Mouse (Mus musculus): ENCODE measurements around the gene Timp2.
A peak's percentile ranks its signal among the peaks of the same experiment; 100 is the strongest.
"Not testable (repeated sequence)": the region's sequence is repeated elsewhere in the genome, so short reads cannot be mapped to it uniquely, and the experiment has no call there.

The Timp2 gene

DNA sequence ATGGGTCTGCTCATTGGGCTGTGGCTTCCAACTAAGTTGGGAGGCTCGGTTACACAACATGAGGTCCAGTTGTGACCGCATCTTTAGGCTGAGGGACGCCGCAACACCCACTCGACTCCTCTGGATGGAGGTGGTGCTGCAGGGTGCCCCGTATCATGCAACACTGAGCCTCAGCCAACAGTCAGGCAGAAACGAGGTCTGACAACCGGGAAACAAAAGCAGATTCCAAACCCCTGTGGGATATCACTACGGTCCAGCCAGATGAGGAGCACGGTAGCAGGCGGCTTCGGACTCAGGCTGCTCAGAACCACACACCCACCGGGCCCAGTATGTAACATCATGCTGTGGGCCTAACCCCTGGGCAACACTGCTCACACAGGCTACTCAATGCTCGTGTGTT, 25.2 kb downstream of the Timp2 start:
- no peak for DNase-seq

DNA sequence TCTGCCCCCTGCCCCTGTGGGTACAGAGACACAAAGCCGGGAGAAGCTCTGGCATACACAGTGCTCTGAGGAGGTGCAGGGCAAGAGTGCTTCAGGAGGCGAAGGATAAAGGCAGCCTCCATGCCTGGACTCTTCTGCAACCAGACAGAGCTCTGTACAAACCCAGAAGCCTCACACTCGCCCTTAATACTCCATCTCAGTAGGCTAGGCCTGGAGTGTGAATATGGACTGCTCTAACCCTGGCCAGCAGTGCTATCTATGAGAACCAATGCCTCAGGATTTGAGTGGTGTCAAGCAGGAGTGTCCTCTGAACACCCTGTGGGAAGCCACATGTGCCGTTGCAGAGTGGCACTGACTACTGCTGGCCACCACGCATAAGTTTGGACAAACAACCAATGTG, 26.6 kb downstream of the Timp2 start:
- DNase-seq: no peak

DNA sequence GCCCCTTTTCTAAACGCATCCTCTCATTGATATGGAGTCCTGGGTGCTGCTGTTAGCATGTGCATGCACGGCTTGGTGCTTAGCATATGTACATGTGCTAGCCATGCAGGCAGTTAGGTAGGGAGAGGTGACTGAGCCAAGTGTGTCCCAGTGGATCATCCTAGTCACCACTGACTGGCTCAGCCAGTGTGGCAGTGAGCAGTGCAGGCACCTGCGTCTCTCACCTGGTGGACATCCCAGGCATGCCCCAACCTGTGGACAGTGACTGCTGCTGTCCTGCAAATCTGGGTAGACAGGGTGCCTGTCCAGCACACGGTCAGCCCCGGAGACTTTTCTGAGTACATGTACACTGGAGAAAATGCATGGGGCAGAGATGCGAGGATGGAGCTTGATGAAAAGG, 27.0 kb downstream of the Timp2 start:
- no peak for DNase-seq

DNA sequence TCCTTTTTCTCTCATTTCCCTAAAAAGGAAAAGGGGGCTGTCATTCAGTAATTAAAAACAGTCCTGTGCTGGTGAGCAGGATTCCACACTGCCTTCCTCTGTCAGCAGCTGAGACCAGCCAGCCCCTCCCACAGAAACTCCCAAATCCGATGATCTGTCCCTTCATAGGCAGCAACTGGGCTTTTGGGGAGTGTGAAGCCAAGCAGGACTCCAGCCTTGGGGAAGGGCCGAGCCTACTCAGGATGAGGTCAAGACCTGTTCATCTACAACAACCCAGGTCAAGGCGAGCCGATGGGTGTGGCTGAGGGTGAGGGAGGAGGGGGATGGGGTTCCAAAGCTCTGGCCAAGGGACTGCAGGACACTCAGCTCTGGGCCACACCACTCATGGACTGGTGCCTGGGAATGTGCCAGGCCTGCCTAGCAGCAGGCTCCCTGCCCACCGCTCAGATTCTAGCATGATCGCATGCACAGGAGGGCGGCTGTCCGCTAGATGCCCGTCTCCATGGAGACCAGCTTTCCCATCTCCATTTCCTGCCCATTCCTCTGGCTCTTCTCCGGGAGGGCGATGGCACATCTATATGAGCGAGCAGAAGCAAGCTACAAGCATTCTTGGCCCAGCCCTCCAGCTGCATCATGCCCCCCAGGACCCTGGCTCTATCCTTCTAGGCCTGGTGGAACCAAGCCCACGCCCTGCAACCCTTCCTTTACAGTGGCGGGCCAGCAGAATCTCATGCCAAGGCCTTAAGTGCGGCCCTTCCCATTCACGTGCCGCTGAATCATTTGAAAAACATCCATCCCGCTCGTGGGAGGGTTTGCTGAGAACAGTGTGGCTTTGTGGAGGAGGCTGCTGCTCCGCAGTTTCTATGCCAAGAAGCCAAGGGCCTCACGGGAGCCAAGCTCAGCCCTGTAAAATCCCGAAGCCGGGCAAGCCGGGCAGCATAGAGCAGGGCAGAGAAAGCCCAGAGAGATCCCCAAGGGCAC, 28.3 kb downstream of the Timp2 start:
- DNase-seq: peak; percentile 54

DNA sequence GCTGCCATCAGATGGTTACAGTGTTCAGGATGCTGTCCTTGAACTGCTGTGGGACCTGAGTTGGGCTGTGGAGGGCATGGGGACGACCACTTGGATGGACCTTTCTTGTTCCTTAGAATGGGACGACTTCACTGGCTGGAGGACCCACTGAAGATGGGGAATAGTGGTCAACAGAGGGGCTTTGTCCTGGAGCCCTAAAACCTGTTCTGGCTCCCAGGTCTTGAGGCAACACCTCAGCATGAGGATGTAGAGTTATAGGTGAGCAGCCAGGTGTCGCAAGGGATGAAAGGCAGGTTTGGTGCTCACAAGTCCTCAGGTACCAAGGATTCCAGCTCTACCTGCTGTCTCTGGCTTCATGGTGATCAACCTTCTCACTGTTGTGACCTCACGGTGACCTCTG, 29.0 kb downstream of the Timp2 start:
- no peak for DNase-seq

DNA sequence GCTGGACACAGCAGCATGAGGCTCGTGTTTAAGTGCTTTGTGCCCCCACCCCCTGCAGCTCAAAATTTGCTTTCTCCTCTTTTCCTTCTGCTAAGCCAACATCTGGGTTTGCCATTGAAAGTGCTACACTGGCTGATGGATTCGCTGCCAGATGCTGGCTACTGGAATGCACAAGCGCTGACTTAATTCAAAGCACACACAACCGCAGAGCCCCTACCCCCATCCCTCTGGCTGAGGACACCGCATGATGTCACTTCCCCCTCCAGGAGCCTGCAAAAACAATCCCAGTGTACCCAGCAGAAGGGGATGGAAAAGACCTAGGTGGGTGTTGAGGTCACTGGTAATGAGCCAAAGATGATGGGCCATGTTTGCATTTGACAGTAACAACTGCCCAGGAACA, 31.0 kb downstream of the Timp2 start:
- DNase-seq: peak; percentile 76

DNA sequence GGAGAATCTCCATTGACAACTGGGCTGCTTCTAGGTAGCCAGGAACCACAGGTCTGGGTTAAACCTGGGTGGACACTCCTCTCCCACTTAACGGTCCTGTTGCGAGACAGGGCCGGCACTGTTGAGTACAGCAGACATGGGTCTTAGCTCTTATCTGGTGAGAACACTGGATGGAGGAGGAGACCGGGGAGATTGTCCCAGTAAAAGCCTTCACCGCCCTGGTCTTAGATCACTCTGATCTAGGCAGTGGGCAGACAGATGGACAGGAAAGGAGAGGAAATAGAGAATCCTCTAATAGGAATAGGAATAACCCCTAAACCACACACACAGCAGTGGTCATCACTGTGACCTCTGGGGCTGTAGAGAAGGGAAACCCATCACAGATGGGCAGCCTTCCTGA, 31.6 kb downstream of the Timp2 start:
- DNase-seq: no peak

DNA sequence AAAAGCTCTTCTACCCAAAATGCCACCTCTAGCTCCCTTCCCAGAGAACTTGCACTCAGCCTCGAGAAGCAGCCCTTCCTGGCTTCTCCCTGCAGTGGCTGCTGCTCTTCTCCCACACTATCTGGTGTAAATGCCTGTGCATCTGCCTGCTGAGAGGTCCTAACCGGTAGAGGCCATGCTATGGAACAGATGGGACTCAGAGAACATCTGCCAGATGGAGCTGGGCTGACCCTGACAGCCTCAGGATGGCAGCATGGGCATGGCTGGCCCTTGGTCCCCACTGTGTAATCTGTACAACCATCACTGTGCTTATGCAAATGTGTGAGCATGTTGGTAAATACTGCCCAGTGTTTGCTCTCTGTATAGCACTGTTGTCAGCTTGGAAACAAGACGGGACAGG, 32.9 kb downstream of the Timp2 start:
- no peak for DNase-seq

DNA sequence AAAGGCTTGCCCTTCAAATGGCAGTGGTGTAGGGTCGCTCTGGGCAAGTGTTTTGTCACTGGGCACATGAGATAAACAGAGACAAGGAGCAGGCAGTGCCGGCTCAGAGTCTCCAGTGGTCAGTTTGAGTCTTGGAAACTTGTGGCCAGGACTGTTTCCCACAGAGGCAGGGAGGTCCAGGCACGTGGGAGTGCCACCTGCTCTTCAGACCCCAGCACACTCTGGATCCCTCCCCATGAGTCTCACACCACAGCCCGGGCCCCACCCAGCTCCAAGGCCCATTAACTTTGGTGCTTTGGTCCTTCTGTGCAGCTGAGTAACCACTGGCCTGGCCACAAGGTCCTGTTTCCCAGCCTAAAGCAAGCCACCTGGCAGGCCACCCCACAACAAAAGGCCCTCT, 33.6 kb downstream of the Timp2 start:
- no peak for DNase-seq

DNA sequence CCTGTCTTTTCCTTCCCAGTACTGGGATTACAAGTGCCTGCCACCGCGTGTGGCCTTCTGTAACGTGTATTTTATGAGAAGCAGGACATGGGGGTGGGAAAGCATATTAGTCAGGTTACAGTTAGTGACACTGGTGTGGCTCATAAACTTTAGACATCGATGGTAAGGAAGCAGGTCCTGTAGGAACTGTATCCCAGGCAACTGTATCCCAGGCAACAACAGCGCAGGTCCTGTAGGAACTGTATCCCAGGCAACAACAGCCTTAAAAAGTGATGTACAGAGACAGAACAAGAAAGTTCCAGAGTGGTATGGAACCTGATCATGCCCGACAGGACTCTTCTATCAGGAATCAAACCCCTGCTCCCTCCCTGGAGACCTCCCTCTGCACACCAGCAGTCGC, 34.0 kb downstream of the Timp2 start:
- no peak for DNase-seq

DNA sequence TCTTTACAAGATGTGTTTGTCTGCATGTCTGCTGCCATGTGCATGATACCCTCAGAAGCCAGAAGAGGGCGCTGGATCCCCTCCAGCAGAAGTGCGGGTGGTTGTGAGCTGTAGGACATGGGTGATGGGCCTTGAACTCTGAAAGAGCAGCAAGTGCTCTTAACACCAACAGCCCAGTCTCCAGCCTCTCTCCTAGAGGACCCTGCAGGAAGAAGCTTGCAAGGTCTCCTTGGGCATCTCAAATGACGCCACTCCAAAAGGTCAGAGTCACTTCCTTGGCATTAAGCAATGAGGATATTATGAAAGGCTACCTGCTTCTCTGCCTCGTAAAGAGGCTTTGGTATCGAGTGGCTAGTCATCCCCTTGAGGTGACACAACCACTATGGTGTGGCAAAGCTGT, 36.9 kb downstream of the Timp2 start:
- peak; percentile 46 for DNase-seq

DNA sequence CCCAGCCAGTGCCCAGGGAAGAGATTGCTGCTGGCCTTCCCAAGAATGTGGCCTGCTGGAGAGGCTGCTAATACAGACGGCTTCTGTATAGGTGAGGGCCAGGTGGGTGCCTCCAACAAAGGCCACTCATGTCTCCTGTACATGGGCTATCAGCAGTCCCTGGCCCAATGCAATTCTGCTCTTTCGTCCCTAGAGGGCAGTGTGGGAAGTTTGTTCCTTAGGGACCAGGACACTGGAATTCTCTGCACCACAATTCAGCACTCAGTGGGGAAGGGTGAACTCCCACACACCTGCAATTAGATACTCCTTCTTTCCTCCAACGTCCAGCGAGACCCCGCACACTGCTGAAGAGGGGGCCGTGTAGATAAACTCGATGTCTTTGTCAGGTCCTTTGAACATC, 38.4 kb downstream of the Timp2 start:
- DNase-seq: peak; percentile 79

DNA sequence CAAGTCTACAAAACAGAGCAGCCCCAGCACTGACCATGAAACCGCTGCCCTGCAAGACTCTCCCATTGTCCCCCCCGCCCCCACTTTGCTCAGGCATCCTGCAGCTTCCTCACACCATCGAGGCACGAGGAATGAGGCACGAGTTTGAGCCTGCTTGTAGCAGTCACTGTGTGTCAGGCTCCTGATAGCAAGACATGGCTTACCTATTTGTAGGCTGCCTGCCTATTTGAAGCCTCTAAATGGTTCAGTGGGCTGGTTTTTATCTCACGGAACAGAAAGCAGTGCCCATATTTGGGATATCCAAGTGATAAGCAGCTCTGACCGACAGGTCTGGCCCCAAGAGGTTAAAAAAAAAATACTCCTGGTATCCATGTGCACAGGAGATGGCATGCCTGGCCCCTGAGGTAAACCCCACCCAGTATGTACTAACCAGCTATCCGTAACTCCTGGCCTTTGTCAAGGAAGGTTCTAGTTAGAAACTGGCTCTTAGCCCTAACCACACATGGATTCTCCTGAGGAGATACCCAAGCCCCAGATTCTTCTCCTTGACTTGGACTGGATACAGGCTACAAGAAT, 39.2 kb downstream of the Timp2 start:
- DNase-seq: no peak

DNA sequence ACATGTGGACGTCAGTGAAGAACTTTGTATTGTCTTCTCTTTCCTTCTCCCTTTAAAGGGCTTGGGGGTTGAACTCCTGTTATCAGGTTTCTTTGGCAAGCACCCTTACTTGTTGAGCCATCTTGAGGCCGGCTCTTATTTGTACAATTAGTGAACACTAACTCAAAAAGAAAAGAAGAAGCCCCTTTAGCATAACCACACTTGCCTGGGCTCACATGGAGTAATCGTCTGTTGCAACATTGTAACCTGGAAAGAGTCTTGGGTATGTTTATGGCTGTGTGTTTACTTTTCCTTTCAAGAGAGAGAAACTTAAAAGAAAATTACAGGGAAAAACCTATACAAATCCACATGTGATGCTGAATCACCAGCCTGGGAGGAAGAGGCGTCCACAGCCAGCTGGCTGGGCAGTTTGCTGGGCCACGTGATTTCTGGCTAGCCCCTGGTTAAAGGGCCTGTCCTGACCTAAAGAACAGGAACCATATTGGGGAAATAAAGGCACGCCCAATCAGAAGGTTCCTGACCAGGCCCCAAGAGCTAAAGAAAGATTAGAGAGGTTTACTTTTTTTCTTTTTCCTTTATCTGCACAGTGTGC, 43.3 kb downstream of the Timp2 start:
- DNase-seq: no peak

DNA sequence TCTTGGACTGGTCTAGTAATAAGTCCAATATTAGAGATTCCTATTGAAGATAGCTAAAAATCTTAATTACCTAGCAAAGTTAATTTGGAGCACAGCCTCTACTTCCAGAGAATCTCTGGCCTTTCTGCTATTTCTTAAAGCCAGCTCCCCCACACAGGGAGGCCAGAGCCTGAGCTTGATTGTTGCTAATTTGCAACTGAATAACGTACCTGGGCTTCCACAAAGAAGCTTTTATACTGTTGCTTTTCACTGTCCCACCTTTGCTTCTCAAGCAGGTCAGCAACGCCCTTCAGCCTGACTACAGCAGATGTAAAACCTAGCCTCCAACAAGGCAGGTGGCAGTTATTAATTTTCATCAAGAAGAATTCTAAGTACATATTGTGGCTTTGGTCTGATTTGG, 47.6 kb downstream of the Timp2 start:
- DNase-seq: not testable (repeated sequence)

DNA sequence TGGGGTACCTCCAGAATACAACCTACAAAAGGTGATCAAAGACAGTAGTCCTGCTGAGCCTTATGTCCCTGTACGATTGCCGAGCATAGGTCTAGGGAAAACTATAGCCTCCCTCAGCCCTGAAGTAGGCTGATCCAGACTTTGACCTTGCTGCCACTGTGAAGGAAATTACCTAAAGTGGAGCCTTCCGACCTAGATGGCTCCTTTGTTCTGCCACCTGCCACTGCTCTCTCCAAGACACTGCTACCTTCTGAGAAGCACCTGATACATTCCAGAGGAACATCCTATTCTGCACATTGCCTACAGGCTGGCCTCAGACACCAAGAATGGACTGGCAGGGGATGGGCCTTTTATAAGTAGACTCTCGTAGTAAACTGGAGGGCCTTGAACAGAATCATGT, 51.6 kb downstream of the Timp2 start:
- DNase-seq: not testable (repeated sequence)

DNA sequence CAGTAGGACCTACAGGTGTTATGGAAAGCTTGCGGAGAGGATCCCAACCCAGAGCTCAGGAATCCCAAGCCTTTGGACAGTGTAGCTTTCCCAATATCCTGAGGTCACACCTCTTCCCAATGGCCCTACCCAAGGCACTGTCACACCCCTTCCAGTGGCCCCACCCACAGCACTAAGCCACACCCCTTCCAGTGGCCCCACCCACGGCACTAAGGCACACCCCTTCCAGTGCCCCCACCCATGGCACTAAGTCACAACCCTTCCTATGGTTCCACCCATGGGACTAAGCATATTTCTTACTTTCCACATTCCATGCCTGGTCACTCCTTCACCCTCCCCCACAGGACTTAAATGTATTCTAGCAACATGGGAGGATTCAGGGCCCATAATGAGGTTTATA, 56.7 kb downstream of the Timp2 start:
- no peak for DNase-seq

DNA sequence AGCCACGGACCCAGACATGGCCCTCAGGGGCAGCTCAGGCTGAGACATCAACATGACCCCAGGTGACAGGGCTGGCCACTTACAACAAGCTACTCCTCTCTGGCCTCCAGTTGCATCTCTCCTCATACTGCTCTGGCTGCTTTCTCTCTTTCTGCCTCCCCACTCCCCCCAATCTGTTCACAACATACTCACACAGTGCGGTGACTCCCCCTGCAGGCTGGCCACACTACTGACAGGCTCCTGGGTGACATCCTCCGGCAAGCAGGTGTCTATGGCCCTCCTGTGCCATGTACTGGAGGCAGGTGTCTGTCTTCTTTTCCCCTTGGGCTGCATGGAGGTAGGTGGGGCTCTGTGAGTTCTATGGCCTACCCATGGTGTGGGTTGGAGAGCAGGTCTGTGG, 57.6 kb downstream of the Timp2 start:
- no peak for DNase-seq

DNA sequence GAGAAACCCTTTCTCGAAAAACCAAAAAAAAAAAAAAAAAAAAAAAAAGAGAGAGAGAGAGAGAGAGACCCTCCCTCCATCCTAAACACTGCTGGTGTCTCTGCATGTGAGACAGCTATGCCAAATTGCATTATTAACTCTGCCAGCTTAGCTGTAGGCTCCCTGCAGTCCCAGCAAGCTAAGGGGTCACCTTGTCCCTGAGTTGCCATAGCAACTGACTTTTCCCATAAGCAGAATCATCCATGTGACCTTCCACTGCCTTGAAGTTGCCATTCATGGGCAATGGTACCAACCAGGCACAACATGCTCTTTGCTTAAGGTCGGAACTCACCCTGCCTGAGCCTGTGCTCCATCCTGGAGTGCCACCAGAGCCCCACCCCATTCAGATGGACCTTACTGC, 60.5 kb downstream of the Timp2 start:
- DNase-seq: no peak

DNA sequence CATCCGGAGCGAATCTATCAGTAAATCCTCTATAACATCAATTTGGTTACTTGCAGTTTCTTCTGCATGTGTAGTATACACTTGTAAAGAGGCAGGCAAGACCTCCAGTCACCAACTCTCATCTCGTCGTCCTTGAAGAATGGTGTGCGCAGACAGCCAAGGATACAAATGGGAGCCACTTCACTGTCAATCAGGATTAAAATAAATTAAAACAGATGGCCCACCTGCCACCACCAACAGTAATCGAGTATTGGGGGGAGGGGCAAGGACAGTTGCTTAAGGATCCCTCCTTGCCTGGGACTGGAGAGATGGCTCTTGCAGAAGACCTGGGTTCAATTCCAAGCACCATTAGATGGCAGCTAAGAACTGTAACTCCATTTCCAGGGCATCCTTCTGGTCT, 62.9 kb downstream of the Timp2 start:
- DNase-seq: peak; percentile 6

DNA sequence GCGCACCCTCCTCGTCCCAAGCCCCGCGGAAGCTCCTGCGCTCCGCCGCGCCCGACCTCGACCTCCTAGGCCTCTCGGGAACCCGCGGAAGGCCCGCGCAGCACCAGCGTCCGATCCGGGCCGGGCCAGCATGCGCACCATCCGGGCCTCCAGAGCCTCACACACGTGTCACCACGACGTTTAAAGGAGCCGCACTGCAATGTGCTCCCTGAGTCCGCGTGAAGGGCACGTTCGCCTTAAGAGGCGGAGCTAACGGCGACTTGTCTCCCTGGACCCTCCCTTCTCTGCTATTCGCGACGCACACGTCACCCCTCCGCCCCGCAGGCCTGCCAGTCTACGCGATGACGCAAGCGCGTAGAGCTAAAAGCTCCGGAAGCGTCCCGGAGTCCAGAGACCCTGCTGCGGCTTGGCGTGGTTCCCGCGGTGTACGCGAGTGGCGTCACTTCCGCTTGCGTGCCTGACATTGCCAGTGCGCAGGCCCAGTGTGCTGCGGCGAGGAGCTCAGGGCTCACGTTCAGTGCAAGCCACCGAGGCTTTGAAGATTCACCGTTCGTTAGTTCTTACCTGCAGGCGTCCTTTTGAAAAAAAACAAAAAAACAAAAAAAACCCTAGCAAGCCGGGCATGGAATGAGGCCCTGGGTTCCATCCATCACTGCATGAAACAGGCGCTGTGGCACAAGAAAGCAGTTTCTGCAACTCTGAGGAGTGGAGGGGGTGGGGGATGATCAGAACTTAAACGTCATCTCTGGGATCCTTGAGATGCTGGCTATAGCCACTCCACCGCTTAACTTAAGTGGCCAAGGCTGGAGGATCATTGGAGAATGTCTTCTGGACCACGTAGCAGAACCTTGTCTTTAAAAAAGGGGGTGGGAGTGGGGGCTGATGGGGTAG, 65.3 kb downstream of the Timp2 start, which contains the start of gene Usp36:
Gene Usp36 (minus strand): TSS at position 246 of the 891 bp plus-strand sequence.
- peak; percentile 100 for DNase-seq

DNA sequence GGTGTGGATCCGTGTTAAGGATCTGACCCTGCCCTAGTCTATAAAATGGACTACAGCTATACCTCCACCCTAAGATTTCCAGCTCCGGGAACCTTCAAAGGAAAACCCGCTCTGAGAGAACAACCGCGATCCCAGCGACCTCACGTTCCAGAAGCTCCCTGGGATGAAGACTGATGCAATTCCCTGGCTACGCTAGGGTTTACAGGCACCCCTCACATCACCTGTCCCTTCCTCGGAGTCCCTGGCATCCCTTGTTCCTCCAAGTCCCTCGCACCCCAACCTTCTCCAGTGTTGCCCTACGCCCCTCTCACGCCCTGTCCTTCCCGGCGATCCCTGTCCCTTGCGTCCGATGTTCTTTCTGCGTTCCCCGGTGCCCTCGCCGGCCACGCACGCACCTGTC, 66.0 kb downstream of the Timp2 start:
- peak; percentile 36 for DNase-seq

DNA sequence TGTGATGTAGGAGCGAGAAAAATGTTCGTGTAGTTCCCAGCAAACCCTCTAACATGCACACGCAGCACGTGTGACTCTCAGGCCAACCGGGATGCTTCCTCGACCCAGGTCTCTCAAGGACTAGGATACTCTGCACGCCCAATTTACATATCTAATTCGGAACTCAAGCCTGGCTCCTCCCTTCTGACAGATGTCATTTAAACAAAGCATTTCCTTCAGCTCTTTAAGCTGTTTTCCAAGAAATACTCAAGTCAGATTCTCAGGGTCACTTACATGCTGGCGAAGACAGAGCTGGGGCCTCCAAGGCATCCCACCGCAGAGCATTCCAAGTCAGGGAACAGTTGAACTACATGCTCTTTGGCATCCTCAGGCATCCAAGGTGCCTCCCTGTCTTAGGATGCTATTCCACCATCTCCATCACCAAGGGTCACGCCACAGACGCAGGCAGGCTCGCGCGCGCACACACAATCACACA, 66.5 kb downstream of the Timp2 start:
- peak; percentile 58 for DNase-seq

Data from embryo, embryonic 11 days (tissue).